Mouse (Mus musculus): ENCODE data around the gene Tnfsf4.

The Tnfsf4 gene

DNA sequence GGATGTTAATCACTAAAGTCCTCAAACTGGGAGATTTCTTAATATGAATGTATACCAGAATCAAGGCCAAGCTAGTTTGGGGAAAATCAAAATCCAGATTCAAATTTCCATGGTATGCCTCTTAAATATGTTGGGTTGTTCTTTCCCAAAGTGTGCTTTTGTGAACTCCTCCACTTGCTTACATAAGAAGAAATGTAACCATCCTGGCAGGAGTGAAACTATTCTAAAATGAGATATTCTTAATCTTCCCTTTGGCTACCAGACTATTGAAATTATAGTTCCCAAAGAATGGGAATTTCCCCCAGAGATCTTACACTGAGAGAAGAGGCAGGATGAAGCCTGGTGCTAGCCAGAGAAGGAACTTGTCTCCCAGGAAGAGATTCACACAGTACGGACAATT lies 57.0 kb downstream of the Tnfsf4 start:
- DNase-seq (ENCODE audit: low spot score in 2 of 2): no peak

DNA sequence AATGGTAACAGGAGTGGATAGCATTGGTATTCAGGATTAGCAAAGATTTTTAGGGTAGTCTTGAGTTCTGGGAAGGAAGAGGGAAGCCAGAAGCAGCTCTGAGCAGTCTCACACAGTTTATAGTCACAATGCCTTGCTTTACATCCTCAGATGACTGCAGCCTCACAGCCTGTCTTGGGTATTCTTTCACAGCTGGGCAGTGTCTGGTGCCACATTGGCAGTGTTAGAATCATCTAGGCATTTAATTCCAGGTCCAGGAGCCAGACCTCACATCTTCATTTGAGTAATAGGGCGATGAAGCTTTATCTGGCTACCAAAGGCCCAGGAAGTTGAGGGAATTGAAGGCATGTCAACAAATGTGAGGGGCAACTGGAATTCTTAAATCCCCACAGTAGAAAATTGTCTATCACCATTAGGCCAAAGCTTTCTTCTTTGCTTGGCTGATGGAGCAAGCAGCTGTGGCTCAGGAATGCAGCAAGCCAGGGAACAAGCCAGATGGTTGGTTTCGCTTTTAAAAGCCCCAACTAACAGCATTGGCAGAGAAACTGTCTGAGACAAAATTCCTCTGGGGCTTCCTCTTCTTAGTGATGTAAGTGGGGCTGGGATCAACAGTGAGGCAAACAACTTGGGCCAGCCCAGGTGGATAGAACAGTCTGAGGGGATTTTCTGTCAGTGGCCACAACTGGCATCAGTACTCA lies 68.3 kb downstream of the Tnfsf4 start:
- no peak for DNase-seq (ENCODE audit: low spot score in 2 of 2)
